Mouse (Mus musculus) lung, embryonic 15.5 days (tissue): ENCODE data around the gene 2610008E11Rik. TPM values are rescaled to one million over a fixed set of nuclear protein-coding genes. Genes with fewer than 3 reads are reported as not detected.
"Not testable (repeated sequence)": the region's sequence is repeated elsewhere in the genome, so short reads cannot be mapped to it uniquely, and the experiment has no call there.

Experiments used
- ATAC-seq: fragments of 200-750 bp; cut with Nextera tagmentation; 2 replicates; pipeline ENCODE4 v1.8.0; 2017; ENCODE audit warnings: moderate number of reproducible peaks, borderline replicate concordance; ENCODE audit not compliant: low FRiP score, low TSS enrichment; ENCODE audit errors: extremely low read depth
- H3K27ac ChIP-seq: fragments of 300-500 bp; sonication (generic); 2 replicates; pipeline ENCODE4 v1.5.1; 2015; ENCODE audit warnings: moderate library complexity, mild to moderate bottlenecking, inconsistent platforms
- H3K27me3 ChIP-seq: fragments of 300-500 bp; sonication (generic); 2 replicates; pipeline ENCODE4 v1.6.1; 2015; ENCODE audit warnings: inconsistent platforms
- H3K36me3 ChIP-seq: fragments of 300-500 bp; sonication (generic); 2 replicates; pipeline ENCODE4 v1.6.1; 2015; ENCODE audit warnings: inconsistent platforms
- H3K4me1 ChIP-seq: fragments of 300-500 bp; sonication (generic); 2 replicates; pipeline ENCODE4 v1.6.1; 2015; ENCODE audit warnings: inconsistent platforms
- H3K4me2 ChIP-seq: fragments of 300-500 bp; sonication (generic); 2 replicates; pipeline ENCODE4 v1.6.1; 2015; ENCODE audit warnings: inconsistent platforms, mild to moderate bottlenecking, moderate library complexity
- H3K4me3 ChIP-seq: fragments of 300-500 bp; sonication (generic); 2 replicates; pipeline ENCODE4 v1.5.1; 2015; ENCODE audit warnings: mild to moderate bottlenecking, inconsistent platforms
- H3K9ac ChIP-seq: fragments of 300-500 bp; sonication (generic); 2 replicates; pipeline ENCODE4 v1.6.1; 2015; ENCODE audit warnings: inconsistent platforms
- H3K9me3 ChIP-seq: fragments of 300-500 bp; sonication (generic); 2 replicates; pipeline ENCODE4 v1.6.1; 2016; ENCODE audit warnings: inconsistent platforms
- WGBS: fragments of 180-500 bp; shearing (Covaris S2); methylation state at CpG from one replicate; pipeline ENCODE4 v1.1.7; 2015; 5-methylcytosine and 5-hydroxymethylcytosine counted together
- polyA plus RNA-seq: library from polyadenylated mRNA; unstranded; fragments of >200 nt; fragmentation: Nextera tagmentation; extraction: Ambion mirVana; gene quantifications from 2 replicates; pipeline ENCODE4 v1.2.1, GENCODE M21; 2015

The 2610008E11Rik gene
- polyA plus RNA-seq, 1 experiment from 2014 or later, result 31.1 TPM

DNA sequence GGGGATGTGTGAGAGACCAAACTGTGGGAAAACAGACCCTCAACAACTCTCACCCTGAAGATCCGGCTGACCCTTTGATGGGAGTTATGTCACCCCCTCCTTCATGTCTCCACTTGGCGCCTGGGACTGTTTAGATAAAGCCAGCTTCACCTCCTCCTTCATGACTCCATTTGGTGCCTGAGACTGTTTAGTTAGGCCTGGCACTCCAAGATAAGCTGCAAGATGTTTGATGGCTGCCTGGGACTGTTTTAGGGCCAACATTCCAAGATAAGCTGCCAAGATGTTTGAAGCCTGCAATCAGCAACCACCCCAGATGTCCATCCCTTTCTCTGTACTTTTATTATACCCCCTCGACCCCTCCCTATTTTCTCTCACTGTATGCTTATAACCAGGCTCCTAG is 40.0 kb downstream of the 2610008E11Rik start:
- H3K9ac ChIP-seq, H3K4me2 ChIP-seq, H3K36me3 ChIP-seq, H3K27me3 ChIP-seq, H3K9me3 ChIP-seq, H3K27ac ChIP-seq, H3K4me3 ChIP-seq, ATAC-seq, H3K4me1 ChIP-seq: not testable (repeated sequence)
- WGBS, result 36% methylated on average over 3 of the region's 3 CpGs

DNA sequence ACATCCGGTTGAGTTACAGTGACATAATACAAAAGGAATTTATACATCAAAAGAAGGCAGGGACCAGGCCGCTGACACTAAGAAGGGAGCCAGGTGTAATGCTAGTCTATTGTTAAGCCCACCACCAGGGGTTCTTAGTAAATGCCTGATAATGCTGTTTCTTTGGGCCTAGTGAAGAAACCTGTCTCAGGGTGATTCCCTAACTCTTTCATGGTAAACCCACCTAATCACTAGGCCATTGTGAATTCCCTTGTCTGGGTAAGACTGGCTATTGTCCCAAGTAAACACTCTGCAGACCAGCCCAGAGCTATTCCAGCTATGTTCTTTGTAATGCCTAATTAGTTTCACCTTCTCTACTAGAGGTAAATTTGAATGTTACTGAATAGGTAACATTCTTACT is 54.9 kb downstream of the 2610008E11Rik start:
- H3K4me3 ChIP-seq, H3K4me2 ChIP-seq, H3K9me3 ChIP-seq, H3K4me1 ChIP-seq, H3K36me3 ChIP-seq, H3K9ac ChIP-seq, H3K27ac ChIP-seq, H3K27me3 ChIP-seq, ATAC-seq: not testable (repeated sequence)
- 86% methylated on average over 2 of the region's 2 CpGs for WGBS

DNA sequence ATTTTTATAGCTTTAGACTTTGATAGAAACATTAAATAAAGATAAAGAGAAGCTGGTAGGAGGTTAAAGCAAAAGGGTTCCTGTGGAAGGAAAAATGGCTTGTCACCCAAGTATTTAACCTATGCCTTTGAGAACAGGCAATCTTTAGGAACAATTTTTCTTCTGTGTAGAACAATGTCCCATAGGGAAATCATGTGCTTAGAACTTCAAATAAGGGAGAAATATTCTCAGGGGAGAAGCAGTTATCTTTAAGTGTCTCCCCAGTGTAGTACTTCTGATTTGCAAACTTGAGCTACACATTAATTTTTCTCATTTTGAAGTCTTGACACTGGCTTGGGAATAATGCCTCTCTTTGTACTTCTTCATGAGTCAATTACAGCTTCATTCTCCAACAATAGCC is 69.0 kb downstream of the 2610008E11Rik start, which contains the start of gene Olfr57:
TSS of gene Olfr57 (plus strand) at position 301 of the 400 bp plus-strand sequence.
- no peak within 1 kb of the TSS for H3K4me3 ChIP-seq
- H3K27me3 ChIP-seq, result no peaks in the 10 kb centered on the region
- H3K9ac ChIP-seq, result no peak within 1 kb of the TSS
- H3K36me3 ChIP-seq, result no peaks in the 10 kb centered on the region
- H3K9me3 ChIP-seq, result no peaks in the 10 kb centered on the region
- H3K27ac ChIP-seq, result no peak within 1 kb of the TSS
- no peaks in the 10 kb centered on the region for H3K4me1 ChIP-seq
- ATAC-seq, result no peak
- no peak within 1 kb of the TSS for H3K4me2 ChIP-seq

Other genes with a start within 250 kb of the 2610008E11Rik start
- gene Olfr1356, start 245.4 kb downstream of the 2610008E11Rik start, polyA plus RNA-seq, result not detected in 2 replicates
- not detected in 2 replicates for gene Olfr1355, start 222.1 kb downstream of the 2610008E11Rik start, polyA plus RNA-seq
- not detected in 2 replicates for gene Olfr1354, start 184.4 kb downstream of the 2610008E11Rik start, polyA plus RNA-seq
- not detected in 2 replicates for gene Olfr8, start 147.0 kb downstream of the 2610008E11Rik start, polyA plus RNA-seq
- not detected in 2 replicates for gene Olfr1353, start 134.3 kb downstream of the 2610008E11Rik start, polyA plus RNA-seq
- gene Olfr1352, start 116.5 kb downstream of the 2610008E11Rik start, polyA plus RNA-seq, result not detected in 2 replicates
- gene Olfr1351, start 85.1 kb downstream of the 2610008E11Rik start, polyA plus RNA-seq, result not detected in 2 replicates
- not detected in 2 replicates for gene Olfr57, start 68.9 kb downstream of the 2610008E11Rik start, polyA plus RNA-seq
- gene Vmn2r80, start 51.2 kb upstream of the 2610008E11Rik start, polyA plus RNA-seq, result not detected in 2 replicates
- gene Vmn2r81, start 150.1 kb upstream of the 2610008E11Rik start, polyA plus RNA-seq, result not detected in 2 replicates